Mouse (Mus musculus) limb, embryonic 14.5 days (tissue): Measurements from ENCODE around the gene Snx8. TPM values are rescaled to one million over a fixed set of nuclear protein-coding genes. Genes with fewer than 3 reads are reported as not detected.

Experiments used
- ATAC-seq: fragments of 200-750 bp; cut with Nextera tagmentation; 2 replicates; pipeline ENCODE4 v1.8.0; 2017; ENCODE audit warnings: low read depth, moderate number of reproducible peaks, moderate TSS enrichment; ENCODE audit not compliant: low FRiP score
- DNase-seq: peaks from one replicate; pipeline ENCODE4 v3.0.0-alpha.2; 2015; ENCODE audit warnings: low spot score
- H3K27ac ChIP-seq: fragments of 300-500 bp; sonication (generic); replicated peaks from 2 replicates; pipeline ENCODE4 v1.5.1; 2014; ENCODE audit warnings: low read depth, mild to moderate bottlenecking, low read length, moderate library complexity, mixed read lengths
- H3K27me3 ChIP-seq: fragments of 300-500 bp; sonication (generic); 2 replicates; pipeline ENCODE4 v1.6.1; 2014; ENCODE audit warnings: low read length, mixed read lengths; ENCODE audit not compliant: control insufficient read depth, insufficient read depth
- H3K36me3 ChIP-seq: fragments of 300-500 bp; sonication (generic); 2 replicates; pipeline ENCODE4 v1.6.1; 2014; ENCODE audit warnings: mild to moderate bottlenecking, low read length, moderate library complexity, mixed read lengths; ENCODE audit not compliant: control insufficient read depth, insufficient read depth
- H3K4me1 ChIP-seq: fragments of 300-500 bp; sonication (generic); 2 replicates; pipeline ENCODE4 v1.6.1; 2014; ENCODE audit warnings: antibody characterized with exemption, low read length, mixed read lengths; ENCODE audit not compliant: control insufficient read depth, insufficient read depth
- H3K4me2 ChIP-seq: fragments of 300-500 bp; sonication (generic); replicated peaks from 2 replicates; pipeline ENCODE4 v1.6.1; 2014; ENCODE audit warnings: low read depth, mild to moderate bottlenecking, low read length, moderate library complexity; ENCODE audit not compliant: severe bottlenecking
- H3K4me3 ChIP-seq: fragments of 300-500 bp; sonication (generic); replicated peaks from 2 replicates; pipeline ENCODE4 v1.5.1; 2014; ENCODE audit warnings: low read length
- H3K9ac ChIP-seq: fragments of 300-500 bp; sonication (generic); 2 replicates; pipeline ENCODE4 v1.6.1; 2014; ENCODE audit warnings: mild to moderate bottlenecking, low read depth, low read length, moderate library complexity; ENCODE audit not compliant: severe bottlenecking
- H3K9me3 ChIP-seq: fragments of 300-500 bp; sonication (generic); 2 replicates; pipeline ENCODE4 v1.6.1; 2016; ENCODE audit warnings: low read length; ENCODE audit not compliant: control insufficient read depth
- POLR2A ChIP-seq: fragments of 200-500 bp; IDR thresholded peaks from 2 replicates; pipeline ENCODE4 v1.8.0; 2012; ENCODE audit warnings: inconsistent platforms, mild to moderate bottlenecking, moderate library complexity, borderline replicate concordance; ENCODE audit not compliant: insufficient read depth, insufficient read length; ENCODE audit errors: extremely low read depth
- WGBS: fragments of 180-500 bp; shearing (Covaris S2); extraction: QIAGEN DNeasy Blood & Tissue Kit; methylation state at CpG from one replicate; pipeline ENCODE4 v1.1.7; 2014; 5-methylcytosine and 5-hydroxymethylcytosine counted together
- polyA plus RNA-seq, 2 experiments: library from polyadenylated mRNA; depleted of rRNA in 1 of 2; stranded (reverse) in 1 of 2; unstranded in 1 of 2; fragments of >200 nt; fragmentation: Nextera tagmentation in 1 of 2; extraction: Ambion mirVana in 1 of 2; gene quantifications; 2 replicates each; pipeline versions ENCODE4 v1.2.1 to v1.2.3; 2012 to 2014

Snx8 gene
- polyA plus RNA-seq, 2 experiments: 9.7 to 23.0 TPM

GRCm38 (mm10) chr5:140359930-140360674 lies 29.0 kb downstream of the Snx8 start:
- no peak for ATAC-seq

GRCm38 (mm10) chr5:140357466-140357865 lies 31.6 kb downstream of the Snx8 start:
- Histone ChIP-seq H3K27ac (no peak overlapping the region), H3K4me3 (no peak overlapping the region), H3K9me3 (no peaks in the 10 kb centered on the region), H3K27me3 (no peaks in the 10 kb centered on the region), H3K4me1 (no peaks in the 10 kb centered on the region), H3K4me2 (no peak overlapping the region), H3K36me3 (peaks cover 50% of the 10 kb centered on the region), H3K9ac (no peak overlapping the region)
- DNase-seq (no peak), ATAC-seq (no peak)
- WGBS: 93% methylated on average over 3 of the region's 3 CpGs
- no peak for TF ChIP-seq POLR2A

More at GRCm38 (mm10) chr5:140359930-140360674, 29.0 kb downstream of the Snx8 start:
- Histone ChIP-seq H3K4me2 (no peak overlapping the region), H3K27ac (no peak overlapping the region), H3K27me3 (no peaks in the 10 kb centered on the region), H3K9ac (no peak overlapping the region), H3K4me3 (no peak overlapping the region), H3K36me3 (peaks cover 26% of the 10 kb centered on the region), H3K4me1 (no peaks in the 10 kb centered on the region), H3K9me3 (no peaks in the 10 kb centered on the region)
- no peak for DNase-seq
- no peak for TF ChIP-seq POLR2A
- 79% methylated on average over 14 of the region's 14 CpGs for WGBS

- no peaks in the 10 kb centered on the region for H3K4me1 ChIP-seq
- no peak for TF ChIP-seq POLR2A
These were observed 33.1 kb downstream of the Snx8 start for GRCm38 (mm10) chr5:140355934-140356333.

GRCm38 (mm10) chr5:140352352-140352751 lies 36.7 kb downstream of the Snx8 start:
- Histone ChIP-seq H3K27ac (no peak overlapping the region), H3K4me3 (no peak overlapping the region), H3K4me2 (no peak overlapping the region), H3K9ac (no peak overlapping the region), H3K4me1 (no peaks in the 10 kb centered on the region), H3K36me3 (peaks cover 56% of the 10 kb centered on the region), H3K27me3 (no peaks in the 10 kb centered on the region), H3K9me3 (no peaks in the 10 kb centered on the region)
- TF ChIP-seq POLR2A: no peak
- ATAC-seq (no peak), DNase-seq (no peak)
- 91% methylated on average over 6 of the region's 6 CpGs for WGBS

More at GRCm38 (mm10) chr5:140355934-140356333, 33.1 kb downstream of the Snx8 start:
- Histone ChIP-seq H3K9ac (no peak overlapping the region), H3K27me3 (no peaks in the 10 kb centered on the region), H3K4me2 (no peak overlapping the region), H3K4me3 (no peak overlapping the region), H3K9me3 (no peaks in the 10 kb centered on the region), H3K27ac (no peak overlapping the region), H3K36me3 (peaks cover 63% of the 10 kb centered on the region)
- 88% methylated on average over 11 of the region's 11 CpGs for WGBS
- ATAC-seq (no peak), DNase-seq (no peak)

- WGBS: 97% methylated on average over 8 of the region's 8 CpGs
- peaks cover 59% of the 10 kb centered on the region for H3K36me3 ChIP-seq
- no peak overlapping the region for H3K27ac ChIP-seq
- no peaks in the 10 kb centered on the region for H3K27me3 ChIP-seq
- no peaks in the 10 kb centered on the region for H3K4me1 ChIP-seq
- no peak overlapping the region for H3K4me3 ChIP-seq
- no peak overlapping the region for H3K4me2 ChIP-seq
- TF ChIP-seq POLR2A: no peak
- DNase-seq: no peak
- H3K9ac ChIP-seq: no peak overlapping the region
- ATAC-seq: no peak
- no peaks in the 10 kb centered on the region for H3K9me3 ChIP-seq
These were observed 38.1 kb downstream of the Snx8 start for GRCm38 (mm10) chr5:140350731-140351497.
